Mouse (Mus musculus) heart, embryonic 10.5 days (tissue): Measurements from ENCODE around the gene Lactb. TPM values are rescaled to one million over a fixed set of nuclear protein-coding genes. Genes with fewer than 3 reads are reported as not detected.
A peak's percentile ranks its signal among the peaks of the same experiment; 100 is the strongest.

ENCODE experiments used
- DNase-seq: peaks from one replicate; pipeline ENCODE4 v3.0.0-alpha.2; 2017; ENCODE audit warnings: low spot score
- H3K27ac ChIP-seq: fragments of 300-500 bp; sonication (generic); 2 replicates; pipeline ENCODE4 v1.5.1; 2016; ENCODE audit warnings: mild to moderate bottlenecking
- H3K27me3 ChIP-seq: fragments of 300-500 bp; sonication (generic); 2 replicates; pipeline ENCODE4 v1.6.1; 2016; ENCODE audit warnings: mild to moderate bottlenecking; ENCODE audit not compliant: poor library complexity, insufficient read depth, severe bottlenecking
- H3K36me3 ChIP-seq: fragments of 300-500 bp; sonication (generic); 2 replicates; pipeline ENCODE4 v1.6.1; 2016; ENCODE audit warnings: mild to moderate bottlenecking, moderate library complexity
- H3K4me1 ChIP-seq: fragments of 300-500 bp; sonication (generic); 2 replicates; pipeline ENCODE4 v1.6.1; 2016; ENCODE audit warnings: mild to moderate bottlenecking
- H3K4me3 ChIP-seq: fragments of 300-500 bp; sonication (generic); 2 replicates; pipeline ENCODE4 v1.5.1; 2016; ENCODE audit warnings: mild to moderate bottlenecking, moderate library complexity
- H3K9me3 ChIP-seq: fragments of 300-500 bp; sonication (generic); 2 replicates; pipeline ENCODE4 v1.6.1; 2016; ENCODE audit warnings: mild to moderate bottlenecking, moderate library complexity
- WGBS: fragments of 180-500 bp; shearing (Covaris S2); methylation state at CpG from one replicate; pipeline ENCODE4 v1.1.7; 2016; 5-methylcytosine and 5-hydroxymethylcytosine counted together
- polyA plus RNA-seq: library from polyadenylated mRNA; unstranded; fragments of >200 nt; fragmentation: Nextera tagmentation; extraction: Ambion mirVana; gene quantifications from 2 replicates; pipeline ENCODE4 v1.2.1, GENCODE M21; 2016

The Lactb gene
- polyA plus RNA-seq, 1 experiment from 2014 or later, result 11.4 TPM

- H3K4me3 ChIP-seq, result no peak overlapping the region
- H3K9me3 ChIP-seq, result no peaks in the 10 kb centered on the region
- H3K4me1 ChIP-seq, result no peaks in the 10 kb centered on the region
- no peaks in the 10 kb centered on the region for H3K36me3 ChIP-seq
- peak; percentile 54 for DNase-seq
- no peaks in the 10 kb centered on the region for H3K27me3 ChIP-seq
- H3K27ac ChIP-seq, result no peak overlapping the region
- 81% methylated on average over 19 of the region's 19 CpGs for WGBS
Observed at GRCm38 (mm10) chr9:66933869-66934808, 41.1 kb downstream of the Lactb start.

- H3K9me3 ChIP-seq, result no peaks in the 10 kb centered on the region
- H3K27me3 ChIP-seq, result no peaks in the 10 kb centered on the region
- H3K4me3 ChIP-seq, result no peak overlapping the region
- no peaks in the 10 kb centered on the region for H3K36me3 ChIP-seq
- 53% methylated on average over 7 of the region's 7 CpGs for WGBS
- peak; percentile 71 for DNase-seq
- H3K4me1 ChIP-seq, result no peaks in the 10 kb centered on the region
- no peak overlapping the region for H3K27ac ChIP-seq
Observed at GRCm38 (mm10) chr9:66930351-66930750, 44.9 kb downstream of the Lactb start.

- Histone ChIP-seq H3K27me3 (no peaks in the 10 kb centered on the region), H3K4me3 (no peak overlapping the region), H3K36me3 (no peaks in the 10 kb centered on the region), H3K27ac (no peak overlapping the region), H3K4me1 (no peaks in the 10 kb centered on the region), H3K9me3 (no peaks in the 10 kb centered on the region)
- WGBS, result 85% methylated on average over 8 of the region's 8 CpGs
- peak; percentile 55 for DNase-seq
Observed at GRCm38 (mm10) chr9:66927696-66928402, 47.4 kb downstream of the Lactb start.

- Histone ChIP-seq H3K4me3 (no peak overlapping the region), H3K4me1 (no peaks in the 10 kb centered on the region), H3K9me3 (no peaks in the 10 kb centered on the region), H3K36me3 (no peaks in the 10 kb centered on the region), H3K27me3 (no peaks in the 10 kb centered on the region), H3K27ac (no peak overlapping the region)
- 74% methylated on average over 3 of the region's 3 CpGs for WGBS
- peak; percentile 42 for DNase-seq
Observed at GRCm38 (mm10) chr9:66925853-66926252, 49.4 kb downstream of the Lactb start.

- WGBS, result 93% methylated on average over 1 of the region's 1 CpGs
- Histone ChIP-seq H3K27me3 (no peaks in the 10 kb centered on the region), H3K9me3 (no peaks in the 10 kb centered on the region), H3K4me3 (no peak overlapping the region), H3K4me1 (peaks cover 14% of the 10 kb centered on the region; the same call in 1 of the 2 replicates), H3K36me3 (no peaks in the 10 kb centered on the region), H3K27ac (no peak overlapping the region)
- DNase-seq, result peak; percentile 63
Observed at GRCm38 (mm10) chr9:66922076-66922475, 53.2 kb downstream of the Lactb start.

- peak overlapping the region; percentile 95 for H3K4me3 ChIP-seq
- H3K27ac ChIP-seq, result peak overlapping the region; percentile 96; the same call in 1 of the 2 replicates
- DNase-seq, result peak; percentile 22
- no peaks in the 10 kb centered on the region for H3K9me3 ChIP-seq
- H3K36me3 ChIP-seq, result no peaks in the 10 kb centered on the region
- no peaks in the 10 kb centered on the region for H3K27me3 ChIP-seq
- peaks cover 27% of the 10 kb centered on the region for H3K4me1 ChIP-seq
- WGBS, result 3% methylated on average over 6 of the region's 6 CpGs
Observed at GRCm38 (mm10) chr9:66920488-66921279, 54.6 kb downstream of the Lactb start.

- Histone ChIP-seq H3K27ac (peak overlapping the region; percentile 96), H3K9me3 (no peaks in the 10 kb centered on the region), H3K27me3 (no peaks in the 10 kb centered on the region), H3K4me3 (peak overlapping the region; percentile 95), H3K36me3 (no peaks in the 10 kb centered on the region), H3K4me1 (peaks cover 33% of the 10 kb centered on the region)
- 0% methylated on average over 14 of the region's 14 CpGs for WGBS
- no peak for DNase-seq
Observed at GRCm38 (mm10) chr9:66919981-66920380, 55.3 kb downstream of the Lactb start.

- Histone ChIP-seq H3K4me3 (peak within 1 kb of the TSS; percentile 95), H3K27me3 (no peaks in the 10 kb centered on the region), H3K27ac (peak within 1 kb of the TSS; percentile 96), H3K9me3 (no peaks in the 10 kb centered on the region), H3K36me3 (no peaks in the 10 kb centered on the region), H3K4me1 (peaks cover 34% of the 10 kb centered on the region)
- under 1% methylated on average over 49 of the region's 49 CpGs for WGBS
- DNase-seq, result peak; percentile 99
Observed at GRCm38 (mm10) chr9:66919382-66919971, 55.8 kb downstream of the Lactb start, which contains the start of gene Rab8b. Rab8b (minus strand) TSS chr9:66919687.

- Histone ChIP-seq H3K4me1 (peaks cover 34% of the 10 kb centered on the region), H3K4me3 (peak overlapping the region; percentile 95), H3K9me3 (no peaks in the 10 kb centered on the region), H3K36me3 (no peaks in the 10 kb centered on the region), H3K27ac (peak overlapping the region; percentile 96), H3K27me3 (no peaks in the 10 kb centered on the region)
- peak; percentile 74 for DNase-seq
- WGBS, result 3% methylated on average over 27 of the region's 27 CpGs
Observed at GRCm38 (mm10) chr9:66918672-66919330, 56.5 kb downstream of the Lactb start.

GRCm38 (mm10) chr9:66917892-66918255, 57.4 kb downstream of the Lactb start:
- 73% methylated on average over 1 of the region's 1 CpGs for WGBS
- H3K27me3 ChIP-seq, result no peaks in the 10 kb centered on the region
- H3K4me1 ChIP-seq, result peaks cover 36% of the 10 kb centered on the region
- H3K9me3 ChIP-seq, result no peaks in the 10 kb centered on the region
- H3K4me3 ChIP-seq, result 0 out of 2 replicates have a peak overlapping the region, but pooled peaks have one; percentile 95
- H3K27ac ChIP-seq, result no peak overlapping the region
- peaks cover 2% of the 10 kb centered on the region; the same call in 1 of the 2 replicates for H3K36me3 ChIP-seq
- DNase-seq, result peak; percentile 20

GRCm38 (mm10) chr9:66917216-66917891, 57.9 kb downstream of the Lactb start:
- Histone ChIP-seq H3K4me1 (peaks cover 36% of the 10 kb centered on the region), H3K27ac (peak overlapping the region; percentile 37; the same call in 1 of the 2 replicates), H3K4me3 (no peak overlapping the region), H3K9me3 (no peaks in the 10 kb centered on the region), H3K36me3 (peaks cover 4% of the 10 kb centered on the region; the same call in 1 of the 2 replicates), H3K27me3 (no peaks in the 10 kb centered on the region)
- 86% methylated on average over 8 of the region's 8 CpGs for WGBS
- peak; percentile 62 for DNase-seq
